Mouse (Mus musculus) cerebellum, postnatal 14 days (tissue): ENCODE measurements around the gene Gmpr.

Experiments used
- DNase-seq, 2 experiments: peaks; one replicate each; pipeline ENCODE4 v3.0.0; 2021; ENCODE audit warnings: mixed read lengths in 2 of 2

The Gmpr gene

DNA sequence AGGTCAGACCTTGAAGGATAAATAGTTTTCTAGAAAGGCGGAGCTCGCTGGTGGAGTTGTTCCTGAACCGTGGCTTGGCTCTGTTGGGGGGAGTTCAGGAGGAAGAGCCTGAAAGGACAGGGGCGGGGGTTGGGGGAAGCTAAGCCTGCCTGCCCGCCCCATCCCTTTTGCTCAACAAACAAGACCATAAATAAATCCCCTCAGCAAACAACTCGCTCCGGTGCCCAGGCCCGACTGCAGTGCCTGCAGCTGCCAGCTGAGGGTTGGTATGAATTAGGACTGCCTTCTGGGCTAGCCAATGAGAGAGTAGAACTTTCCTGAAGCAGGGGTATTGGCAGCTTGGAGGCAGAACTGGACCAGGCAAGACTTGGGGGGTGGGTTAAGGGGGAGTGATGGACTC, 1.3 kb downstream of the Gmpr start:
- DNase-seq, result peak; percentile 49 to 59

DNA sequence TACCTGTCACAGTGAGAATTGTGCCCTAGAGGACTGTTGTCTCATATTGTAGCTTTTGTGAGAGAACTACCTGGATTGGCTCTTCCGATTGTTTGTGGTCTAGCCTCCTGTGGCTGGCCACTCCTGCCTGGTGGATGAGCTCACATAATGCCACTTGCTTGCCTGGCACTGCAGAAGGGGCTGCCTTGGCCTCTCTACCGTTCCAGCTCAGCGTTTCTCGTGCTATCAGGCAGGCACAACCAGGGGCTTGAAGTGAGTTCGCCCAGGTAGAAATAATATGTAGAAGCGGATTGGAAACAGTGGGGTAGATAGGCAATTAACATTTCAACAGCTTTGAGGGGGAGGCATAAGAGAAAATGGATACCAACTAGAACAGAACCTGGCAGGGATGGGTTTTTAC, 2.1 kb downstream of the Gmpr start:
- no peak for DNase-seq

DNA sequence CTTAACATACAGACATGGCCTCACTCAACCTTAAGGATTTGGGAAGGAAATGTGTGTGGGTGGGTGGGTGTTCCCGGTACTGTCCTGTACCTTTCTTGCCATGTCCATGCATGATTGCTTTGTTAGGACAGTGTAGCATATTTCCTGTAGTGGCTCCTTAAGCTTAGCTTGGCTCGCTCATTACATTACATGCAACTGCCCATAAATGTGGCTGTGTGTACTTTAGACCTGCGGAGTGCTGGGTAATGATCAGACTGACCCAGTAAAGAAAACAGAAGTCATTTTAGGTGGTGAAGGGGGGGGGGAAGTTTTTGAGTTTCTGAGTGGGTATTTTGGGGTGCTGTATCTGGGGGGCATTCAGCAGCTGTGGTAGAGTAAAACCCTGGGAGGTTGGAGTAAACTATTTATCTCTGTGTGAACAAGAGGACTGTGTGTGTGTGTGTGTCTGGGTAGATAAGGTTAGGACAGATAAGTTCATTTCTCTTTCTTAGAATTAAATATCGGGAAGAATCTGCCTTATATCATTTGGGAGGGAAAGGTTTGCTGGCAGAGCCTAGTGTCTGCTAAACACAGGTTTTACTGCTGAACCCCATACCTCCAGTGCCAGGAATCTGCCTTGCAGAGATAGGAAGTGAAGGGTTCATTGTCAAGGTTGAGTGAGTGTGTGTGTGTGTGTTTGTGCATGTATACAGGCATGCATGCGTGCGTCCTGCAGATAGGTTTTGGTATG, 4.6 kb downstream of the Gmpr start:
- DNase-seq, result no peak

GRCm38 (mm10) chr13:45512531-45512930, 5.3 kb downstream of the Gmpr start:
- no peak for DNase-seq

GRCm38 (mm10) chr13:45513009-45513984, 6.1 kb downstream of the Gmpr start:
- DNase-seq, result no peak

DNA sequence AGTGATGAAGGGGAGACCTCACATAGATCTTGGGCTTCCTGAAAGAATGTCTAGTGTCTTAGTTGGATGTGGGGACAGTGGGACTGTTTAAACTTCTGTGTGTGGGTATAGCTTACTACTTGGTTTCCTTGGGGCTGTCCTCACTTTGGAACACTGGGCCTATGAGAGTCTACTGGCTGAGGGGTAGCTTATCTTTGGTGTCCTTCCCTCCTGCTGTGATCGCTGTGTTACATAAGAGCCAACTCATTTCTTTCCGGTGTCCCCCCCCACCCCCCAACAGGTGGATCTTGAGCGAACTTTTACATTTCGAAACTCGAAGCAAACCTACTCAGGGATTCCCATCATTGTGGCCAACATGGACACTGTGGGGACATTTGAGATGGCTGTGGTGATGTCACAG, 6.9 kb downstream of the Gmpr start:
- DNase-seq, result no peak

GRCm38 (mm10) chr13:45514832-45515422, 7.7 kb downstream of the Gmpr start:
- DNase-seq, result no peak

GRCm38 (mm10) chr13:45516501-45517393, 9.5 kb downstream of the Gmpr start:
- peak; percentile 62 to 63 for DNase-seq

DNA sequence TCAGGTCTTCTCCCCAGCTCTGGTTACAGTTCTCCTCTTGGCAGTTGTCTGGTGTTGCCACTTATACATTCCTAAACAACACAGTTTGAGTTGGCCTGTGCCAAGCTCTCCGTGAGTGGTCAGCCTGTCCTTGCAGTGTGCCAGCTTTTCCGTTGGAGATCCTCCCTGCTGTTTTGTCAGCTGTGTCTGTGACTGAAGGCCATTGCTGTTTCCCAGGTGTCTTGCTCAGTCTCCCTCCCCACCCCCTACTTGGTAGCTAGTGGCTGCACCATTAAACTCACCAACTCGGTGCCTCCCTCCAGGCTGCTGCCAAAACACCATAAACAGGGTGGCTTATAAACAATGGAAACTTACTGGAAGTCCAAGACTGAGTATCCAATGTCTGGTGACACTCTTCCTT, 17.1 kb downstream of the Gmpr start:
- peak; percentile 53 to 79 for DNase-seq

DNA sequence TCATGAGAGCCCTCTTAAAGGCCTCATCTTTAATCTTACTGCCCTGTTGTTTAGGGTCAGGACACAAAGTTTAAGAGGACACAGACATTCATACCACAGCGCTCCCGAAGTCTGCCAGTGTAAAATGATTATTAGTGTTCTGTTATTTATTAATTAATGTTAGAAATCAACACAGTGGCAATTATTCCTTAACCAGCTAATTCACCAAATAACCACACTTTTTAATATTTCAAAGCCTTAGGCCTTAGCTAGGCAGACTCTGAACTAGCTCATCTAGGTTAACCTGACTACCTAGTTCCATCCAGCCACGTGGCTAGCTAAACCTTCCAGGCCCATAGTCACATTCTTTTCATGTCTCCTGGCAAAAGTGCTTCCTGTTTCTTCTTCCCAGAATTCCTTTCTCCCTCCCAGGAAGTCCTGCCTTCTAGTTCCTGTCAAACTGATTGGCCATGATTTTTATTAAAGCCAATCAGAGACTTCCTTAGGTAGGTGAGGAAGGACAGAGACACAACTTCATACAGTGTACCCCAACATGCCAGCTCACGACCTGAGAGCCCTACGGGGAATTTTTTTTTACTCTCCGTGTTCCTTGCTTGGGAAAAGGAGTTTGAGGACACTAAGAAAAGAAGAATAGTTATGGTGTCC, 17.7 kb downstream of the Gmpr start:
- no peak for DNase-seq

DNA sequence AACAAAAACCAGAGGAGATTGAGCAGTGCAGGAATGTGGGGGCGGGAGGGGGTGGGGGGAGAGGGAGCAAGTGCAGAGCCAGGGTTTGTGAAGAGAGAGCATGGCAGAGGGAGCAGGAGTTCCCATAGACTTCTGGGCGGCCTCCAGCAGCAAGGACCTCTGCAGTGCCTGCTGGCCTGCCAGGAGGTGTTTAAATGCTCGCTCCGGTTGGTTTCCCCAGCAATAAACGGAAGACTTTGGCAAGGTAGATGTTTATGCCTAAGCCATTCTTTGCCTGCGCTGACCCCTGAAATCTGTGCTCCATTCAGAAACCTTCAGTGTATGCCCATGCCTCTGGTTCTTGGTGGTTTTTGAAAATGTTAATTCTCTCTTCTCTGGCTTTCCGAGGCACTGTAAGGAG, 19.0 kb downstream of the Gmpr start:
- DNase-seq, result peak; percentile 64 to 66

GRCm38 (mm10) chr13:45527232-45527964, 20.2 kb downstream of the Gmpr start:
- DNase-seq, result no peak

DNA sequence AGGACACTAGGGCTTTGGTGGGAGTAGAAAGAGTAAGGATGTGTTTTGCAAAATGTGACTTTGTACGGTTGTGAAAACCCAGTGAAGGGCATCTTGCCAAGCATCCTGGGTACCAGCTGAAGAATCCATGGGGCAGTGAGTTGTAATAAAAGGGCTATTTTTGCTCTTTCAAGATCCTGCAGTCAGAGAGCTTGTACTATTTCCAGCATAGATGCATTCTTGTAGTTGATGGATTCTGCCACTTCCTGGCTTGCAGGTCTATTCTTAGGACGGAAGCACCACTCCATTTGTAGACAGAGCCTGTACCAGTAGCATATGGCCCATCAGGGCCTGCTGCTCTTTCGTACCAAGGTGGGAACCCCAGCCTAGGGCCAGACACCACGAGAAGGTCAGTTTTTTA, 21.5 kb downstream of the Gmpr start:
- DNase-seq, result peak; percentile 80 to 81

DNA sequence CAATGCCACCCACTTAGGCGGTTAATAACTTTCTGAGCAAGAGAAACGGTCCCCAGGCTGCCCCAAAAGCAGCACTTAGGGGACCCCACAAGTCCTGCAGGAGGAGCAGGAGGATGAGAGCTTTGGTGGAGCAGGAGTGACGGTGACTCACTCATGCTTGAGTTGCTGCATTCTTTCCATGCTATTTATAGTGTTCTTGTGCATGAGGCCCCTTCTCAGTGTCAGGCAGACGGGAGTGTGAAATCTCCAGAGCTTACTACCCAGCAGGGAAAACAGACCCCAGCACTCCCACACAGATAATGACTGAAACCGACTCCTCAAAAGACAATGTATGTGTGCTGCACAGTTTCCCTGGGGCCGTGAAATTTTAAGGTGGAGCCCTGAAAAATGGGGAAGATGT, 23.5 kb downstream of the Gmpr start:
- peak in 1 of 2 experiments; percentile 26 for DNase-seq

DNA sequence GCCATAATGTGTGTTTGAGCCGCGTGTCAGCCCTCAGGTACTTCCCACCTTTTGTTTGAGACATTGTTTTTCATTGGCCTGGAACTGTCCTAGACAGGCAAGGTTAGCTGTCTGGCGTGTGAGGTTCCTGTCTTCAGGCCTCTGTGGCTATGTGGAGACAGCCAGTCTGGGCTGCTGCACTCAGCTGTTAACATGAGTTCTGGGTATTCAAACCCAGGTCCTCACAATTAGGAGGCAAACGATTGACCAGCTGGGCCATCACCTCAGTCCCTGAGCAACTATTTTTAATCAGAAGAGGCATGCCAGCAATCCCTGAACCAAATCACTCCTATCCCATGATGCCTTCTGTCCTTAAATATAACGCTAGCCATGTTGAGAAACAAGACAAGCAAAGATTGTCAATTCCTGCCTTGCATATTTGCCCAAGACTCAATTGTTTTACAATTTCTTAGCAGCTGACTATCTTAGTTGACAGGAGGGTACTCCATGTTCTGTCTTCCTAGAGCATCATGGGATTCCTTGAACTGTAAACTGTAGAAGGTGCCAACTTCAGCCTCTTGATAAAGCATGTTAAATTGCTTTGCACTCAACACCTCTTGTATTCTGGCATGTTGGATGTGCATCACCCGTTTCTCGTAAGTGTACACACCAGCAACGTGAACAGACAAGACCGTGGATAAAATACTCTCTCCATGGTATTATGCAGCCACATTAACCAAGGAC, 28.6 kb downstream of the Gmpr start:
- no peak for DNase-seq

DNA sequence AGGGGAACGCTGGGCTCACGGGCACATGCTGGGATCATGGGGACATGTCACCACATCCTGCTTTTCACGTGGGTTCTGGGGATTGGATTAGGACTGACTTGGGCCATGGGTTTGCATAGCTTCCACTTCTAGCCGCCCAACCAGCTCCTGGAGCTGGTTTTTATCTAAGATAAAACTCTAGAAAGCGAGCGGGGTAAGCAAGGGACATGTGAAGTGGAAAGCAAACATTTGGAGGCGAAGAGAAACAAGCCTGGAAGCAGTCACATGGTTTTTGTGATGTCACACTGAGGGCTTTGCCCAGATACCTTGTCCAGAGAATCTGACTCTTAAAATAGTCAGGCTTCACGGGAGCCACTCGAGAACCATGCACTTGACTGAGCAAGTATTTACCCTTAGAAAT, 29.9 kb downstream of the Gmpr start:
- DNase-seq, result no peak

DNA sequence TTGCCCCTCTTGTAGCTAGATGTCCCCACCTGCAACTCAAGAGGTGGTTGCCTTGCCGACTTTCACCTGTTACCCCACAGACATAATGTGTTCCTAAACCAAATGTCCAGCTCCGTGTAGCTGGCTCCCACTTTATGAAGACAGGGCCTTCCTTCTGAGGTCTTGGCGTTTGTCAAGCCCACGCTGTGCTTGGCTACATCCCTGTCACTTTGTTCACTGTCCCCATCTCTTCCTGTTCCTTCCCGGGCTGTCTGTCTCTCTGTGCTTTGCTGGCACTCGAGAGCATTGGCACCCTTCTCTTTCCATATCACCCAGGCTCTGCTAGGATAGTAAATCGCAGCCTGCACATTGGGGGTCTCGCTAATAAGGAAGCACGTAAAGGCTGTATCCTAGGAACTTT, 30.8 kb downstream of the Gmpr start:
- DNase-seq, result peak; percentile 45 to 55

DNA sequence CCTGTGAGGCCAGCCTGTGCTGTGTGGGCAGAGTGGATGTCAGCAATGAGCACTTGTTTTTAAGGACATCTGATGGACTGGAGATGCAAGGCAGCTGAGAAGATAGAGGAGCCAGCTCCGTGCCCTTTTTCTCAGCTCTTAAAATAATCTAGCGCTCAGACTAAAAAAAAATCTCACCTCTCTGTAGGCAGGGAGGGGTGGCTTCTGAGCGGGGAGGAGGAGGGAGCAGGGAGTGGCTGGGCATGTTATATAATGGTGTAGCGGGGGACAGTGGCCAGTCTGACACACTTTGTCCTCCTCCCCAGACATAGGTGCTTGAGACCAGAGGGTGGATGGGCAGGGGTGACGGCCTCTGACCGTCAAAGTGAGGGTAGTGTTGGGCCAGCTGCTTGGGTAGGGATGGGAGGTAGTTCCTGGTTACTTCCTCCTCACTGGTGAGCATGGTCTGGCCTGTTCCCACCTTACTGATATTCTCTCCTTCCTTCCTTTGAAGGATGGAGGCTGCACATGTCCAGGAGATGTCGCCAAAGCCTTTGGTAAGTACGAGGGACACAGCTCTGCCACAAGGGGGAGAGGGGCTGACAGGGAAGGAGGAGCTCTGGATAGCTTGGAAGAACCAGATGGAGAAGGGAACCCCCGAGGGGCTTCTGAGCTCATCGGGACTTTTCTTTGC, 31.4 kb downstream of the Gmpr start:
- peak; percentile 90 to 93 for DNase-seq

- peak; percentile 95 to 97 for DNase-seq
These were observed 31.9 kb downstream of the Gmpr start for GRCm38 (mm10) chr13:45539205-45539568.

GRCm38 (mm10) chr13:45545974-45546373, 38.7 kb downstream of the Gmpr start:
- no peak for DNase-seq
